Mouse (Mus musculus): ENCODE measurements around the gene Etv4.

The Etv4 gene

GRCm38 (mm10) chr11:101719986-101720520 is 65.1 kb downstream of the Etv4 start:
- no peak for DNase-seq (ENCODE audit: low spot score in 2 of 2)

All from right cerebral cortex, postnatal 10 days (tissue).